In genomic region chr1:74132011-74132410, GRCm38 (mm10) we compare ENCODE assay signal across 20 mouse cellular contexts. TPM values are rescaled to one million over a fixed set of nuclear protein-coding genes. Genes with fewer than 3 reads are reported as not detected.
DNase-seq lines count a peak whose midpoint lies in the region; ATAC-seq and TF ChIP-seq lines count a peak whose summit lies in the region.
"Had no signal": no experiment of that assay in that cellular context is flagged by ENCODE, and none has a peak within 500 bp of the region (broad histone marks: within the 10 kb centered on the region; RNA-seq: fewer than 3 reads in every experiment).

No protein-coding gene starts in this region.

- TF ChIP-seq CTCF in kidney, postnatal 0 days (IDR thresholded peaks at IDR 0.05; ENCODE audit: low read depth), result peak; percentile 43; the same call in 1 of the 2 replicates

- no peak for DNase-seq in kidney, postnatal 0 days (ENCODE audit: low spot score)
- DNase-seq in midbrain, embryonic 11.5 days (ENCODE audit: low spot score, missing footprints), result peak; percentile 56
- peak; percentile 50 for DNase-seq in adipocyte (ENCODE audit: low spot score)
- DNase-seq in cerebellum, adult 11 months, result no peak
- DNase-seq in cerebellum, adult 11-12 months, result no peak
- DNase-seq: cerebellum, postnatal 10 days; embryo, embryonic 11 days; heart, postnatal 36 days; kidney, adult 11 months; kidney, postnatal 10 days; thymus, adult 2 months had no signal

- no peak overlapping the region for H3K4me3 ChIP-seq in kidney, postnatal 0 days (replicated peaks; ENCODE audit: low read depth, low read length)
- no peak overlapping the region for H3K4me3 ChIP-seq in kidney, embryonic 14.5 days (ENCODE audit: low read length)
- H3K4me3 ChIP-seq in midbrain, embryonic 11.5 days (ENCODE audit: low read depth, low read length), result no peak overlapping the region
- no peak overlapping the region for H3K4me3 ChIP-seq in midbrain, embryonic 15.5 days
- H3K4me3 ChIP-seq: forebrain, embryonic 15.5 days; heart, embryonic 12.5 days; hindbrain, embryonic 15.5 days; lung, embryonic 15.5 days; megakaryocyte, embryonic 14.5 days; stomach, embryonic 15.5 days had no signal

- no peak overlapping the region for H3K4me2 ChIP-seq in kidney, postnatal 0 days (ENCODE audit: low read length)
- H3K4me2 ChIP-seq in kidney, embryonic 14.5 days (replicated peaks; ENCODE audit: low read depth, low read length), result no peak overlapping the region
- H3K4me2 ChIP-seq in midbrain, embryonic 11.5 days, result no peak overlapping the region
- no peak overlapping the region for H3K4me2 ChIP-seq in midbrain, embryonic 15.5 days
- H3K4me2 ChIP-seq: forebrain, embryonic 15.5 days; heart, embryonic 12.5 days; hindbrain, embryonic 15.5 days; lung, embryonic 15.5 days; stomach, embryonic 15.5 days had no signal

- WGBS in kidney, postnatal 0 days, result 72% methylated on average over 3 of the region's 3 CpGs
- 75% methylated on average over 3 of the region's 3 CpGs for WGBS in kidney, embryonic 14.5 days
- 75% methylated on average over 3 of the region's 3 CpGs for WGBS in midbrain, embryonic 11.5 days
- 71% methylated on average over 3 of the region's 3 CpGs for WGBS in midbrain, embryonic 15.5 days

- no peaks in the 10 kb centered on the region for H3K4me1 ChIP-seq in kidney, postnatal 0 days (replicated peaks; ENCODE audit: insufficient read depth, low read length)
- H3K4me1 ChIP-seq in kidney, embryonic 14.5 days (ENCODE audit: control insufficient read depth, insufficient read depth, low read length), result no peaks in the 10 kb centered on the region
- H3K4me1 ChIP-seq in midbrain, embryonic 11.5 days (ENCODE audit: control insufficient read depth, insufficient read depth, low read length), result no peaks in the 10 kb centered on the region
- H3K4me1 ChIP-seq in midbrain, embryonic 15.5 days, result no peaks in the 10 kb centered on the region
- H3K4me1 ChIP-seq: forebrain, embryonic 15.5 days; hindbrain, embryonic 15.5 days; lung, embryonic 15.5 days; stomach, embryonic 15.5 days had no signal

- H3K9ac ChIP-seq in kidney, postnatal 0 days (ENCODE audit: low read depth, low read length), result no peak overlapping the region
- H3K9ac ChIP-seq in kidney, embryonic 14.5 days (ENCODE audit: low read depth, low read length), result no peak overlapping the region
- no peak overlapping the region for H3K9ac ChIP-seq in midbrain, embryonic 11.5 days (ENCODE audit: low read length)
- H3K9ac ChIP-seq in midbrain, embryonic 15.5 days, result no peak overlapping the region
- H3K9ac ChIP-seq: forebrain, embryonic 15.5 days; heart, embryonic 12.5 days; hindbrain, embryonic 15.5 days; lung, embryonic 15.5 days; stomach, embryonic 15.5 days had no signal

- H3K9me3 ChIP-seq in kidney, postnatal 0 days (replicated peaks; ENCODE audit: low read length), result no peaks in the 10 kb centered on the region
- no peaks in the 10 kb centered on the region for H3K9me3 ChIP-seq in kidney, embryonic 14.5 days (ENCODE audit: control insufficient read depth, low read length)
- H3K9me3 ChIP-seq in midbrain, embryonic 11.5 days (ENCODE audit: control insufficient read depth, low read length), result no peaks in the 10 kb centered on the region
- no peaks in the 10 kb centered on the region for H3K9me3 ChIP-seq in midbrain, embryonic 15.5 days
- H3K9me3 ChIP-seq: forebrain, embryonic 15.5 days; G1E; heart, embryonic 12.5 days; hindbrain, embryonic 15.5 days; lung, embryonic 15.5 days; megakaryocyte, embryonic 14.5 days; stomach, embryonic 15.5 days had no signal

- no peak overlapping the region for H3K27ac ChIP-seq in kidney, postnatal 0 days
- no peak overlapping the region for H3K27ac ChIP-seq in kidney, embryonic 14.5 days (ENCODE audit: low read depth, low read length)
- no peak overlapping the region for H3K27ac ChIP-seq in midbrain, embryonic 11.5 days (ENCODE audit: low read depth, low read length)
- H3K27ac ChIP-seq in midbrain, embryonic 15.5 days, result no peak overlapping the region
- H3K27ac ChIP-seq: forebrain, embryonic 15.5 days; hindbrain, embryonic 15.5 days; lung, embryonic 15.5 days; stomach, embryonic 15.5 days had no signal

- H3K36me3 ChIP-seq in kidney, postnatal 0 days (ENCODE audit: insufficient read depth, low read length), result no peaks in the 10 kb centered on the region
- H3K36me3 ChIP-seq in kidney, embryonic 14.5 days (ENCODE audit: control insufficient read depth, insufficient read depth, low read length), result no peaks in the 10 kb centered on the region
- no peaks in the 10 kb centered on the region for H3K36me3 ChIP-seq in midbrain, embryonic 11.5 days (ENCODE audit: control insufficient read depth, insufficient read depth, low read length)
- no peaks in the 10 kb centered on the region for H3K36me3 ChIP-seq in midbrain, embryonic 15.5 days (replicated peaks)
- H3K36me3 ChIP-seq: forebrain, embryonic 15.5 days; G1E; heart, embryonic 12.5 days; hindbrain, embryonic 15.5 days; lung, embryonic 15.5 days; stomach, embryonic 15.5 days had no signal

- no peaks in the 10 kb centered on the region for H3K27me3 ChIP-seq in kidney, postnatal 0 days (ENCODE audit: insufficient read depth, low read length)
- H3K27me3 ChIP-seq in kidney, embryonic 14.5 days (ENCODE audit: control insufficient read depth, insufficient read depth, low read length), result no peaks in the 10 kb centered on the region
- H3K27me3 ChIP-seq in midbrain, embryonic 11.5 days (ENCODE audit: control insufficient read depth, insufficient read depth, low read length), result no peaks in the 10 kb centered on the region
- no peaks in the 10 kb centered on the region for H3K27me3 ChIP-seq in midbrain, embryonic 15.5 days (replicated peaks)
- H3K27me3 ChIP-seq: forebrain, embryonic 15.5 days; heart, embryonic 12.5 days; hindbrain, embryonic 15.5 days; lung, embryonic 15.5 days; stomach, embryonic 15.5 days had no signal

- ATAC-seq in kidney, postnatal 0 days (replicated peaks; ENCODE audit: low FRiP score, low read depth), result no peak
- no peak for ATAC-seq in kidney, embryonic 14.5 days (ENCODE audit: low FRiP score, low TSS enrichment)
- ATAC-seq in midbrain, embryonic 11.5 days (ENCODE audit: low FRiP score), result no peak
- no peak for ATAC-seq in midbrain, embryonic 15.5 days (replicated peaks)
- ATAC-seq: forebrain, embryonic 15.5 days had no signal

RNA-seq across cellular contexts. Expression of gene Rufy4, which starts 6.7 kb away (rescaled TPM):
- polyA plus RNA-seq in kidney, postnatal 0 days (2015; fragmentation: Nextera tagmentation; extraction: Ambion mirVana), result 0.07 and 0.18 TPM in 2 replicates
- not detected in 2 replicates for polyA plus RNA-seq in kidney, embryonic 14.5 days (2014; fragmentation: Nextera tagmentation; extraction: Ambion mirVana)
- 0.22 and 0.25 TPM in 2 replicates for polyA plus RNA-seq in midbrain, embryonic 11.5 days (2014; fragmentation: Nextera tagmentation; extraction: Ambion mirVana)
- 0.15 and 0.25 TPM in 2 replicates for polyA plus RNA-seq in midbrain, embryonic 15.5 days (2015; fragmentation: Nextera tagmentation; extraction: Ambion mirVana)
- polyA plus RNA-seq: G1E had no signal

RNA-seq across cellular contexts. Expression of gene Tns1, which starts 7.8 kb away (rescaled TPM):
- polyA plus RNA-seq in kidney, postnatal 0 days (2015; fragmentation: Nextera tagmentation; extraction: Ambion mirVana), result 65.4 and 71.8 TPM in 2 replicates
- polyA plus RNA-seq in kidney, embryonic 14.5 days (2014; fragmentation: Nextera tagmentation; extraction: Ambion mirVana), result 40.1 and 59.2 TPM in 2 replicates
- polyA plus RNA-seq in midbrain, embryonic 11.5 days (2014; fragmentation: Nextera tagmentation; extraction: Ambion mirVana), result 6.9 and 9.3 TPM in 2 replicates
- polyA plus RNA-seq in midbrain, embryonic 15.5 days (2015; fragmentation: Nextera tagmentation; extraction: Ambion mirVana), result 12.5 and 15.2 TPM in 2 replicates

RNA-seq across cellular contexts. Expression of gene Cxcr2, which starts 21.8 kb away (rescaled TPM):
- polyA plus RNA-seq in kidney, postnatal 0 days (2015; fragmentation: Nextera tagmentation; extraction: Ambion mirVana), result 0.30 and 0.51 TPM in 2 replicates
- polyA plus RNA-seq in kidney, embryonic 14.5 days (2014; fragmentation: Nextera tagmentation; extraction: Ambion mirVana), result 0.10 TPM in 1 of 2 replicates, not detected in the other
- polyA plus RNA-seq in midbrain, embryonic 11.5 days (2014; fragmentation: Nextera tagmentation; extraction: Ambion mirVana), result 0.07 and 0.15 TPM in 2 replicates
- polyA plus RNA-seq in midbrain, embryonic 15.5 days (2015; fragmentation: Nextera tagmentation; extraction: Ambion mirVana), result 0.05 TPM in 2 replicates
- polyA plus RNA-seq: G1E had no signal

Comparison
In these comparisons a context has a peak if more than half of its experiments do, and no peak if none do; other contexts are left out.
1. DNase-seq: peak in midbrain, embryonic 11.5 days (single experiment) and adipocyte (single experiment); none in kidney, postnatal 0 days (single experiment), cerebellum, adult 11 months (single experiment) and cerebellum, adult 11-12 months (single experiment).